Mouse (Mus musculus) intestine, embryonic 15.5 days (tissue): Measurements from ENCODE around the gene Ptpn4. TPM values are rescaled to one million over a fixed set of nuclear protein-coding genes. Genes with fewer than 3 reads are reported as not detected.

Experiments used
- ATAC-seq: fragments of 200-750 bp; cut with Nextera tagmentation; 2 replicates; pipeline ENCODE4 v1.8.0; 2017; ENCODE audit warnings: moderate TSS enrichment, moderate library complexity
- H3K27ac ChIP-seq: fragments of 300-500 bp; sonication (generic); 2 replicates; pipeline ENCODE4 v1.5.1; 2015; ENCODE audit warnings: mild to moderate bottlenecking, inconsistent platforms
- H3K27me3 ChIP-seq: fragments of 300-500 bp; sonication (generic); replicated peaks from 2 replicates; pipeline ENCODE4 v1.6.1; 2015; ENCODE audit warnings: inconsistent platforms
- H3K36me3 ChIP-seq: fragments of 300-500 bp; sonication (generic); 2 replicates; pipeline ENCODE4 v1.6.1; 2015; ENCODE audit warnings: inconsistent platforms
- H3K4me1 ChIP-seq: fragments of 300-500 bp; sonication (generic); replicated peaks from 2 replicates; pipeline ENCODE4 v1.6.1; 2015; ENCODE audit warnings: inconsistent platforms
- H3K4me2 ChIP-seq: fragments of 300-500 bp; sonication (generic); replicated peaks from 2 replicates; pipeline ENCODE4 v1.6.1; 2015; ENCODE audit warnings: mild to moderate bottlenecking, inconsistent platforms
- H3K4me3 ChIP-seq: fragments of 300-500 bp; sonication (generic); replicated peaks from 2 replicates; pipeline ENCODE4 v1.5.1; 2015; ENCODE audit warnings: inconsistent platforms
- H3K9ac ChIP-seq: fragments of 300-500 bp; sonication (generic); 2 replicates; pipeline ENCODE4 v1.6.1; 2015; ENCODE audit warnings: inconsistent platforms
- H3K9me3 ChIP-seq: fragments of 300-500 bp; sonication (generic); 2 replicates; pipeline ENCODE4 v1.6.1; 2016; ENCODE audit warnings: inconsistent platforms
- WGBS: fragments of 180-500 bp; shearing (Covaris S2); methylation state at CpG from one replicate; pipeline ENCODE4 v1.1.7; 2015; 5-methylcytosine and 5-hydroxymethylcytosine counted together
- polyA plus RNA-seq: library from polyadenylated mRNA; unstranded; fragments of >200 nt; fragmentation: Nextera tagmentation; extraction: Ambion mirVana; gene quantifications from 2 replicates; pipeline ENCODE4 v1.2.1, GENCODE M21; 2015

Ptpn4 gene
- polyA plus RNA-seq, 1 experiment from 2014 or later: 5.2 TPM

DNA sequence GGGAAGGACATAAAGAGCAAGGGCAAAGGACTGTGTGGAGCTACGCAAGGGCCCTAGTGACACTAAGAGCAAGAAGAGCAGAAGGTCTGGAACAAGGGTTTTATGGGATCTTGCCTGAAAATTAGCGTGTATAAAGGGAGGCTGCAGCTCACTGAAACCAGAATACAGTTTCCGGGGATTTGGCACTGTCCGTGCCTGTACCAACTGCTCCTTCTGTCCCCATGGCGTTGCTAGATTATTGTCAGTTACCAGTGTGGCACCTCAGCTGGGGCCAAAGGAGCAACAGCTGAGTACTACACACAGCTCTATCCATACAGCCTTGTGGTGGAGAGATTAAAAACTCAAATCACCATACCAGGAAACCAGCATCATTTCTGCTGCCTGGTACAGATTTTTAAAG is 187.0 kb downstream of the Ptpn4 start:
- Histone ChIP-seq H3K4me1 (no peaks in the 10 kb centered on the region), H3K9me3 (no peaks in the 10 kb centered on the region), H3K9ac (no peak overlapping the region), H3K4me2 (no peak overlapping the region), H3K27me3 (no peaks in the 10 kb centered on the region), H3K4me3 (no peak overlapping the region), H3K27ac (no peak overlapping the region), H3K36me3 (no peaks in the 10 kb centered on the region)
- 85% methylated on average over 5 of the region's 5 CpGs for WGBS
- no peak for ATAC-seq

DNA sequence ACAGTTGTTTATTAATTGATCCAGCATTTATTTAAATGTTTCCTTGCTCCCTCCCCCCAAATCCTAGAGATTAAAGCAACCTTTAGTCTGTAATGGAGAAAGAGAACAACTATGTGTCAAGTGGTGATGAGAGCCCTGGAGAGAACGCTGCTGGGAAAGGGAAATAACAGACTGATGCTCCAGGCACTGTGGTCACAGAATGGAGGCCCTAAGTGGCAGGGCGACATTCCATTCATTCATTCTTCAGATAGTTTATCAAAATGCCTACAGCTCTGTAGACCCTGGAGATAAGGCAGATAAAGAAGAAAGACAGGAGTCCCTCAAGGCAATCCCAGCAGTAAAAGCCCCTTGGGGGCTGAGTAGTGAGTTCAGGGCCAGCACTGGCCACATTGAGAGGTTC is 187.8 kb downstream of the Ptpn4 start:
- Histone ChIP-seq H3K4me1 (no peaks in the 10 kb centered on the region), H3K9me3 (no peaks in the 10 kb centered on the region), H3K9ac (no peak overlapping the region), H3K4me3 (no peak overlapping the region), H3K36me3 (no peaks in the 10 kb centered on the region), H3K27ac (no peak overlapping the region), H3K27me3 (no peaks in the 10 kb centered on the region), H3K4me2 (no peak overlapping the region)
- WGBS: 36% methylated on average over 2 of the region's 2 CpGs
- ATAC-seq: no peak

- Histone ChIP-seq H3K9me3 (no peaks in the 10 kb centered on the region), H3K27me3 (no peaks in the 10 kb centered on the region), H3K4me1 (no peaks in the 10 kb centered on the region), H3K4me3 (peak within 1 kb of the TSS; percentile 86), H3K27ac (peak within 1 kb of the TSS; percentile 96), H3K9ac (peak within 1 kb of the TSS; percentile 65), H3K4me2 (peak within 1 kb of the TSS; percentile 77), H3K36me3 (no peaks in the 10 kb centered on the region)
- WGBS: under 1% methylated on average over 86 of the region's 86 CpGs
- ATAC-seq: peak; percentile 97
Measured at GRCm38 (mm10) chr1:119648205-119649111, 189.0 kb downstream of the Ptpn4 start, which contains the start of gene Epb41l5. TSS of gene Epb41l5 (minus strand) at chr1:119649000.

DNA sequence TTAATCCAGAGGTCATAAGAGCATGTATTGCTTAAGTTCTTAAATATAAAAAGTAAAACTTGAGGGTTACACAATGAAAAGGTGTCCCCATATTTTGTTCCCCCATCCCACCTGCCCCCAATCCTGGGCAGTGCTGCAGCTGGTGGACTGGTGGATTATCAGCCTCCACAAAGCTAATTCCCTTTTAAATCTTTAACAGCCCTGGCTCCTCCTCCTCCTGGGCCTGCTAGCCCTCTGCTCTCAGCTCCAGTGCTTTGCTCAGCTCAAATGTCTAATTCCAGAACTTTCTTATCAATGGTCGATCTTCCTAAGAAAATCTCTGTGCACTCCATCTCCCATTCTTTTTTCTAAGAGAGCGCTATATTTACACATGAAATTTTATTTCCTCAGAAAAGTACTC is 191.1 kb downstream of the Ptpn4 start:
- Histone ChIP-seq H3K4me1 (0 out of 2 replicates have a peak, but pooled peaks cover 2% of the 10 kb centered on the region), H3K9me3 (no peaks in the 10 kb centered on the region), H3K4me3 (no peak overlapping the region), H3K27ac (no peak overlapping the region), H3K27me3 (no peaks in the 10 kb centered on the region), H3K36me3 (no peaks in the 10 kb centered on the region), H3K4me2 (no peak overlapping the region), H3K9ac (no peak overlapping the region)
- ATAC-seq: no peak
- WGBS: 57% methylated on average over 2 of the region's 2 CpGs

DNA sequence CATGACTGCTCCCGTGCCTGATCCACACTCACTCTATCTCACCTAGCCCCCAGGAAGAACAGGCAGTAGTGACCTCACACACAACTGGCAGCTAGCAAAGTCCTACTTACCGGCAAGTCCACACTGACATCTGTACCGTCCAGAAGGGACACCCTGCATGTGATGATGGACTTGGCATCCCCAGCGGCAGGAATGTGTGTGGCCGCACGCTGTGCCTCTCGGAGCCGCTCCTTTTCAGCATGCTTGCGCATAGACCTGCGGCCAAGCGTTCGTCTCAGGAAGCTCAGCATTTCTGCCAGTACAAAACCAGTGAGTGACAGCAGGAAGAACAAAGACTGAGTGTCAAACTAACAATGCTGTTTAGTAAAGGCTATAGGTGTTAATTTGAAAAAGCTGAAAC is 195.0 kb downstream of the Ptpn4 start:
- H3K9ac ChIP-seq: no peak overlapping the region
- H3K4me1 ChIP-seq: 0 out of 2 replicates have a peak, but pooled peaks cover 2% of the 10 kb centered on the region
- no peak overlapping the region for H3K4me3 ChIP-seq
- no peaks in the 10 kb centered on the region for H3K36me3 ChIP-seq
- WGBS: 74% methylated on average over 12 of the region's 12 CpGs
- no peaks in the 10 kb centered on the region for H3K27me3 ChIP-seq
- ATAC-seq: no peak
- H3K9me3 ChIP-seq: no peaks in the 10 kb centered on the region
- no peak overlapping the region for H3K4me2 ChIP-seq
- no peak overlapping the region for H3K27ac ChIP-seq

DNA sequence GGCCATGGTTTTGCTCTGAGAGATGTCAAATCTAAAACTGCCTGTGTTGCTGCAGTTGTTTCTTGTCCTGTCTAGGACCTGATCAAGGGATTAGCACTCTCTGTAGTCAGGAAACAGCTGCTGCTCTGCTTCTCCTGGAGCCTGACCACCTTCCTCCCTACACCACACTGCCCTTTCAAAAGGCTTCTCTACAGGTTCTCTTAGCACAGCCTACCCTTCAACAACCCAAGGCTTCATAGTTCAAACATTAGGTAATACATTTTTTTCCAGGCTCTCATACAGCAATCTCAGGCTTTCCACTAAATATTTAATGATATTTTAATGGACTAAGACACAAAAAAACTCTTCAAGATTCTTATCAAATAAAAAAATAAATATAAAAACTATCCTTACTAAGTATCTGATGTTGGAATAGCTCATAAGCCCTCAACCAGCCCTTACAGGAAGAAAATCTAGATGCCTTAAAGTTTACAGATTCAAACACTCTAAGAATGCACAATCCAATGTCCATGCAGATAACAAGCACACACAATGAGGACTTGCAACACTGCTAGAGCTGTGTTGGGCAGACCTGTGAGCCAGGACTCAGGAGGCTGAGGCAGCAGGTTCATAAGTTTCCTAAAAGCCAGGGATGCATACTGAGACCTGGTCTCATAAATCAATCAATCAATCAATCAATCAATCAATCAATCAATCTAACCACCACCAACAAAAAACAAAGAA is 196.2 kb downstream of the Ptpn4 start:
- no peak overlapping the region for H3K27ac ChIP-seq
- no peak overlapping the region for H3K4me2 ChIP-seq
- no peak overlapping the region for H3K9ac ChIP-seq
- no peaks in the 10 kb centered on the region for H3K9me3 ChIP-seq
- peak; percentile 46; the same call in 1 of the 2 replicates for ATAC-seq
- H3K27me3 ChIP-seq: no peaks in the 10 kb centered on the region
- H3K4me1 ChIP-seq: 0 out of 2 replicates have a peak, but pooled peaks cover 2% of the 10 kb centered on the region
- no peaks in the 10 kb centered on the region for H3K36me3 ChIP-seq
- no peak overlapping the region for H3K4me3 ChIP-seq

DNA sequence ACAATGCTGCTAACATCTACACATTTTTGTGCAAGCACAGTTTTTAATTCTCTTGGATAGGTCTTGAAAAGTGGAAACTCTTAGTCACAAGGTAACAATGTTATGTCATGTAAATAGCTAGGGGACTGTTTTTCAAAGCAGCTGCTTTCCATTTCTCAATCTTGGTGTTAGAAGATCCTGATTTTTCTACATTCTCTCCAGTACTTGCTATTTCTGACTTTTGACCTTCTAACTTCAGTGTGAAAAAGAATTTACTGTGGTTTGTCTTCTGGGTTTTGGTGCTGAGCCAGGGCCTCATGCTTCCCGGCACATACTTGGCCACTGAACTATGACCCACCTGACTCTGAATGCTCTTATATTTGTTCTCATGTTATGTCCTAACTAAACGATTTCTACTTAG is 197.4 kb downstream of the Ptpn4 start:
- 58% methylated on average over 2 of the region's 2 CpGs for WGBS
- no peak overlapping the region for H3K27ac ChIP-seq

DNA sequence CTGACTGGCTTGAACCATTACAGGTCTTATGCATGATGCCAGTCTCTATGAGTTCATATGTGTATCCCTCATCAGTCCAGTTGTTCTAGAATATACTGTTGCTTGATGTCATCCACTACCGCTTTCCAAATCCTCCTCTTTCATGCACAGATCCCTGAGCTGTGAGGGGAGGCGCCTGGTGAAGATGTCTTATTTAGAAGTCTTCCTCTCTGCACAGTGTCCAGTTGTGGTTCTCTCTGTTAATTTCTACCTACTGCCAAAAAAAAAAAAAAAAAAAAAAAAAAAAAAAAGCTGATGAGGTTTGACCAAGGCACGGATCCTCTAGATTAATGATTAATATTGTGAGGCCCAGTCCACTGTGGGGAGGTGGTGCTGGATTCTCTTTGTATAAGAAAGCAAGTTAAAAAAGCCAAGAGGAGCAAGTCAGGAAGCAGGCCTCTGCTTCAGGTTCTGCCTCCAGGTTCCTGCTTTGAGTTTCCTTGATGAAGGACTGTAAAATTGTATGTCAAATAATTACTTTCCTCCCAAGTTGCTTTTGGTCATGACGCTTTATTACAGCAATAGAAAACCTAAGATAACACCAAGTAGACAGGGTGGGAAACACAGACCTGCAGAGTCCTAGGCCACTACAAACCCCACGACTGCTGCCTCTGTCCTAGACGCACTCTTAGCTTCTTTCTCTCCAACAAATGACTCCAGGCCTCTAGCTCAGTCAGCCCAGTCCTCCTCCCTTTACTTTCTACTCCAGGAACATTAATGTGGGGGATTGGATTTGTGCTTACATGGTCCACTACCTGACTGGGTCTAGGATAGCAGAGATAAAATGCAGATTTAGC is 200.0 kb downstream of the Ptpn4 start:
- H3K9ac ChIP-seq: no peak overlapping the region
- peak overlapping the region; percentile 71 for H3K27ac ChIP-seq
- H3K27me3 ChIP-seq: no peaks in the 10 kb centered on the region
- no peaks in the 10 kb centered on the region for H3K36me3 ChIP-seq
- H3K4me2 ChIP-seq: no peak overlapping the region
- WGBS: 68% methylated on average over 6 of the region's 6 CpGs
- no peaks in the 10 kb centered on the region for H3K4me1 ChIP-seq
- ATAC-seq: peak; percentile 81
- no peak overlapping the region for H3K4me3 ChIP-seq
- no peaks in the 10 kb centered on the region for H3K9me3 ChIP-seq

More for the DNA sequence above, 197.4 kb downstream of the Ptpn4 start:
- H3K9ac ChIP-seq: no peak overlapping the region
- no peak for ATAC-seq
- H3K36me3 ChIP-seq: no peaks in the 10 kb centered on the region
- no peaks in the 10 kb centered on the region for H3K27me3 ChIP-seq
- no peak overlapping the region for H3K4me2 ChIP-seq
- no peak overlapping the region for H3K4me3 ChIP-seq
- 0 out of 2 replicates have a peak, but pooled peaks cover 2% of the 10 kb centered on the region for H3K4me1 ChIP-seq
- no peaks in the 10 kb centered on the region for H3K9me3 ChIP-seq

DNA sequence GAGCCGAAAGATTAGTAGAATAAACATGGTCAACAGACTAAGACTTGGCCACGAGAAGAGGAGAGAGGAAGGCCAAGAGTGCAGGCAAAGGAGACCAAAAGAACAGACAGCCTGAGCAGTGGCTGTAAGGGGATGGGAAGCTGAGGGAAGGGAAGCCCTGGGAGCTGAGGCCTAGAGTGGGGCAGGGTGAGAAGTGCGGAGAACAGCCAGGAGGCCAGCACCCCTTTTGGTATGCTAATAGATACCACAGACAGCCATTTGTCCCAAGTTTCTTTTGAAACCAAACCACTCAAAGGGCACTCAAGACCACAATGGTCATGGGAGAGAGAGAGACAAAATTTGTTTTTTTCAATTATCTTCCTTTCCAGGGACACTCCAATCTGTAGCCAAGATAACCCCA is 202.7 kb downstream of the Ptpn4 start:
- H3K9ac ChIP-seq: no peak overlapping the region
- no peak overlapping the region for H3K4me3 ChIP-seq
- no peaks in the 10 kb centered on the region for H3K27me3 ChIP-seq
- no peaks in the 10 kb centered on the region for H3K36me3 ChIP-seq
- no peaks in the 10 kb centered on the region for H3K4me1 ChIP-seq
- ATAC-seq: no peak
- no peak overlapping the region for H3K27ac ChIP-seq
- WGBS: 60% methylated on average over 3 of the region's 3 CpGs
- H3K9me3 ChIP-seq: no peaks in the 10 kb centered on the region
- no peak overlapping the region for H3K4me2 ChIP-seq

DNA sequence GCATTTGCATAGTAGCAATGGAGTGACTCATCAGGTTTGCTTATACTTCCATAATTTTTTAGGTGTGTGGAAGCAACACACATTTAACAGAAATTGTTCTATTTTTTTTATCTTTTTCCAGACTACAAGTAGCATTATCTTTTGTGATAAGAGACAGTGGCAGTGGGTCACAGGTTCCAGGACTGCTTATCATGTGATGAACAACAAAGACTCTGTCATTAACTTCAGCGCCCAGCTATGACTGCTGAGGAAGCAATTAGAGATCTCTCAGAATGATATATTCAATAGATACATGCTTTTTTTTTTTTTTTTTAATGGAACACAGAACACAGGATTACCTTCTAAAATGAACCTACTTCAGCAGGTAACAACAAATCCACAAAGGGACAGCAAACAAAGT is 207.0 kb downstream of the Ptpn4 start:
- peak; percentile 76 for ATAC-seq
- no peaks in the 10 kb centered on the region for H3K36me3 ChIP-seq

DNA sequence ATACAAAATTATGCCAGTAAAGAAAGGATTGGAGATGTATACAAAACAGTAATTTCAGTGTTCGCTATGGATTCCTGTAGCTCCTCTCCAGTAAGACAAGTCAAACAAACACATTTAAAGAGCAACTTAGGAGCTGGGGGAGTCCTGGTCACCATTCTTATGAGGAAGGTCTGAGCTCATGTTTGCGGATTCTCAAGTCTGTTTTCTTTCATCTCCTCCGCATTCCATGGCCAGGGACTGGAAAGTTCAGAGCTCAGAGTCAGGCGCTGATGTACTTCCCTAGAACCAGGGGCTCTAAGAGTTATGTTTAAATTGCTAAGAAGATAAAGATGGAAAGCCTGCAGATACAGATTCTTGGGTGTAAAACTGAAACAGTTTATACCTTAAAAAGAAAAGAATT is 210.6 kb downstream of the Ptpn4 start:
- no peaks in the 10 kb centered on the region for H3K4me1 ChIP-seq
- no peaks in the 10 kb centered on the region for H3K36me3 ChIP-seq
- WGBS: 40% methylated on average over 4 of the region's 4 CpGs
- no peak overlapping the region for H3K27ac ChIP-seq
- ATAC-seq: no peak
- H3K27me3 ChIP-seq: no peaks in the 10 kb centered on the region
- no peaks in the 10 kb centered on the region for H3K9me3 ChIP-seq
- no peak overlapping the region for H3K9ac ChIP-seq
- H3K4me3 ChIP-seq: no peak overlapping the region
- H3K4me2 ChIP-seq: no peak overlapping the region

More for the DNA sequence above, 207.0 kb downstream of the Ptpn4 start:
- H3K4me1 ChIP-seq: no peaks in the 10 kb centered on the region
- H3K27ac ChIP-seq: no peak overlapping the region
- no peak overlapping the region for H3K4me3 ChIP-seq
- H3K4me2 ChIP-seq: no peak overlapping the region
- no peaks in the 10 kb centered on the region for H3K9me3 ChIP-seq
- no peaks in the 10 kb centered on the region for H3K27me3 ChIP-seq
- H3K9ac ChIP-seq: no peak overlapping the region
- 50% methylated on average over 1 of the region's 1 CpGs for WGBS

- Histone ChIP-seq H3K4me1 (no peaks in the 10 kb centered on the region), H3K9ac (no peak overlapping the region), H3K27me3 (no peaks in the 10 kb centered on the region), H3K4me3 (no peak overlapping the region), H3K36me3 (no peaks in the 10 kb centered on the region), H3K27ac (no peak overlapping the region), H3K4me2 (no peak overlapping the region), H3K9me3 (no peaks in the 10 kb centered on the region)
- no peak for ATAC-seq
- WGBS: 43% methylated on average over 2 of the region's 2 CpGs
Measured at GRCm38 (mm10) chr1:119624444-119624843, 213.0 kb downstream of the Ptpn4 start.
